Mouse (Mus musculus) skeletal muscle tissue, adult 2 months (tissue): ENCODE measurements around the gene Pcif1.
"Not testable (repeated sequence)": the region's sequence is repeated elsewhere in the genome, so short reads cannot be mapped to it uniquely, and the experiment has no call there.

ENCODE experiments used
- DNase-seq: peaks from one replicate; pipeline ENCODE4 v3.0.0-alpha.2; 2012; ENCODE audit warnings: low read depth, low spot score

The Pcif1 gene

GRCm38 (mm10) chr2:164879228-164879567 lies at the start of gene Pcif1:
TSS of gene Pcif1 (plus strand) at chr2:164879304.
- peak; percentile 94 for DNase-seq

GRCm38 (mm10) chr2:164831029-164831428 lies 48.1 kb upstream of the Pcif1 start:
- no peak for DNase-seq

- DNase-seq, result no peak
Observed at GRCm38 (mm10) chr2:164832032-164832747, 46.9 kb upstream of the Pcif1 start.

- peak; percentile 69 for DNase-seq
Observed at GRCm38 (mm10) chr2:164832748-164833301, 46.3 kb upstream of the Pcif1 start, which contains the start of gene Ctsa. TSS of gene Ctsa (plus strand) at chr2:164832873.

- peak; percentile 97 for DNase-seq
Observed at GRCm38 (mm10) chr2:164833314-164833959, 45.7 kb upstream of the Pcif1 start, which contains the start of gene Neurl2. TSS of gene Neurl2 (minus strand) at chr2:164833456.

- no peak for DNase-seq
Observed at GRCm38 (mm10) chr2:164834531-164834930, 44.6 kb upstream of the Pcif1 start.

GRCm38 (mm10) chr2:164835164-164835563 lies 43.9 kb upstream of the Pcif1 start:
- no peak for DNase-seq

GRCm38 (mm10) chr2:164845782-164846181 lies 33.3 kb upstream of the Pcif1 start:
- DNase-seq, result no peak

- DNase-seq, result no peak
Observed at GRCm38 (mm10) chr2:164850061-164850460, 29.0 kb upstream of the Pcif1 start.

- DNase-seq, result not testable (repeated sequence)
Observed at GRCm38 (mm10) chr2:164855572-164855971, 23.5 kb upstream of the Pcif1 start.

GRCm38 (mm10) chr2:164856309-164857100 lies 22.6 kb upstream of the Pcif1 start:
- DNase-seq, result no peak

GRCm38 (mm10) chr2:164857101-164857821 lies 21.8 kb upstream of the Pcif1 start, which contains the start of gene Pltp:
TSS of gene Pltp (minus strand) at chr2:164857711.
- DNase-seq, result no peak

GRCm38 (mm10) chr2:164857842-164858553 lies 21.1 kb upstream of the Pcif1 start:
- no peak for DNase-seq

GRCm38 (mm10) chr2:164859155-164859554 lies 19.9 kb upstream of the Pcif1 start:
- no peak for DNase-seq

- DNase-seq, result no peak
Observed at GRCm38 (mm10) chr2:164859640-164860432, 19.3 kb upstream of the Pcif1 start.

- DNase-seq, result no peak
Observed at GRCm38 (mm10) chr2:164861094-164861493, 18.0 kb upstream of the Pcif1 start.

GRCm38 (mm10) chr2:164862179-164862861 lies 16.8 kb upstream of the Pcif1 start:
- peak; percentile 64 for DNase-seq

GRCm38 (mm10) chr2:164863411-164863810 lies 15.7 kb upstream of the Pcif1 start:
- DNase-seq, result not testable (repeated sequence)

GRCm38 (mm10) chr2:164864593-164864992 lies 14.5 kb upstream of the Pcif1 start:
- no peak for DNase-seq
